Mouse (Mus musculus): ENCODE measurements around the gene Hexim2.

Hexim2 gene

GRCm38 (mm10) chr11:103141101-103141943 is 9.1 kb downstream of the Hexim2 start:
- DNase-seq (ENCODE audit: low read depth): no peak

GRCm38 (mm10) chr11:103141944-103142255 is 9.7 kb downstream of the Hexim2 start:
- peak; percentile 51 for DNase-seq (ENCODE audit: low read depth)

GRCm38 (mm10) chr11:103142441-103143182 is 10.4 kb downstream of the Hexim2 start:
- DNase-seq (ENCODE audit: low read depth): peak; percentile 87

- DNase-seq (ENCODE audit: low read depth): no peak
Measured at GRCm38 (mm10) chr11:103144309-103145285, 12.4 kb downstream of the Hexim2 start.

- DNase-seq (ENCODE audit: low read depth): no peak
Measured at GRCm38 (mm10) chr11:103146386-103146785, 14.2 kb downstream of the Hexim2 start.

GRCm38 (mm10) chr11:103147766-103148165 is 15.5 kb downstream of the Hexim2 start:
- DNase-seq (ENCODE audit: low read depth): no peak

- DNase-seq (ENCODE audit: low read depth): no peak
Measured at GRCm38 (mm10) chr11:103149771-103150170, 17.5 kb downstream of the Hexim2 start.

GRCm38 (mm10) chr11:103158621-103159478 is 26.6 kb downstream of the Hexim2 start:
- peak; percentile 96 for DNase-seq (ENCODE audit: low read depth)

- no peak for DNase-seq (ENCODE audit: low read depth)
Measured at GRCm38 (mm10) chr11:103160738-103161137, 28.5 kb downstream of the Hexim2 start.

- DNase-seq (ENCODE audit: low read depth): peak; percentile 40
Measured at GRCm38 (mm10) chr11:103161449-103161848, 29.2 kb downstream of the Hexim2 start.

- DNase-seq (ENCODE audit: low read depth): peak; percentile 71
Measured at GRCm38 (mm10) chr11:103162132-103162531, 29.9 kb downstream of the Hexim2 start.

- peak; percentile 40 for DNase-seq (ENCODE audit: low read depth)
Measured at GRCm38 (mm10) chr11:103164391-103164790, 32.2 kb downstream of the Hexim2 start.

GRCm38 (mm10) chr11:103168690-103169390 is 36.6 kb downstream of the Hexim2 start:
- peak; percentile 91 for DNase-seq (ENCODE audit: low read depth)

GRCm38 (mm10) chr11:103169664-103170063 is 37.4 kb downstream of the Hexim2 start:
- DNase-seq (ENCODE audit: low read depth): no peak

- DNase-seq (ENCODE audit: low read depth): peak; percentile 59
Measured at GRCm38 (mm10) chr11:103170111-103170493, 37.9 kb downstream of the Hexim2 start.

GRCm38 (mm10) chr11:103170494-103171285 is 38.5 kb downstream of the Hexim2 start, which contains the start of gene Fmnl1:
Fmnl1 (plus strand) TSS chr11:103171107.
- peak; percentile 69 for DNase-seq (ENCODE audit: low read depth)

GRCm38 (mm10) chr11:103171286-103171620 is 39.0 kb downstream of the Hexim2 start:
- DNase-seq (ENCODE audit: low read depth): no peak

- no peak for DNase-seq (ENCODE audit: low read depth)
Measured at GRCm38 (mm10) chr11:103171703-103172391, 39.6 kb downstream of the Hexim2 start.

Data from naive thymus-derived CD4-positive, alpha-beta T cell, adult 2 months (primary cell).